Mouse (Mus musculus) T-helper 2 cell (primary cell): ENCODE data around the gene Gsc2.

ENCODE experiments used
- in situ Hi-C: fragments of 300-600 bp; cut with MboI, MseI; formaldehyde crosslinking; loops from one replicate; pipeline ENCODE4 v1.15.1; 2025; ENCODE audit warnings: high pct_unique_total_duplicates

Gsc2 gene

DNA sequence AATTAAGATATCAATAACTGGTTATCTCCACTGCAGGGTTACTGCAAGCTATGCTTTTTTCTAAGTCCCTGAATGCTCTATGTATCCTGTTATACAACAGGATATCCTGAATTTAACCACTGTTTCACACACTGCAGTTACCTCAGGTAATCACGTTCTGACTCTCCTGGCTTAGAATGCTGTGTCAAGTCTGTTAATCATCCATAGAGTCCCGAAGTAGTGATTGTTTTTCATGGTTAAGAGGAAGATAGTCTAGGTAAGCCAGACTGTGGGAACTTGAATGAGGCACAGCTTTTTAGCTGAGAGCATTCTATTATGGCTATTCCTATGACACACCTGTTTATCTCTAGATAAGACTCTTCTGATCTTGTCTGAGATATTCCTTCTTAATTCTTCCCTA lies 49.6 kb downstream of the Gsc2 start:
- in situ Hi-C loops = loop anchor here (10.0 kb wide), 1 partner anchor 780 kb away; no protein-coding TSS in a partner anchor
